Mouse (Mus musculus) kidney, postnatal 0 days (tissue): Measurements from ENCODE around the gene Mnt. TPM values are rescaled to one million over a fixed set of nuclear protein-coding genes. Genes with fewer than 3 reads are reported as not detected.

Experiments used
- ATAC-seq: fragments of 200-750 bp; cut with Nextera tagmentation; replicated peaks from 2 replicates; pipeline ENCODE4 v1.8.0; 2017; ENCODE audit warnings: low read depth, moderate number of reproducible peaks, moderate TSS enrichment, moderate library complexity; ENCODE audit not compliant: low FRiP score
- DNase-seq: peaks from one replicate; pipeline ENCODE4 v3.0.0-alpha.2; 2016; ENCODE audit warnings: low spot score
- H3K27ac ChIP-seq: fragments of 300-500 bp; sonication (generic); 2 replicates; pipeline ENCODE4 v1.5.1; 2014; ENCODE audit warnings: mild to moderate bottlenecking
- H3K27me3 ChIP-seq: fragments of 300-500 bp; sonication (generic); 2 replicates; pipeline ENCODE4 v1.6.1; 2014; ENCODE audit warnings: low read length, mixed read lengths; ENCODE audit not compliant: insufficient read depth
- H3K36me3 ChIP-seq: fragments of 300-500 bp; sonication (generic); 2 replicates; pipeline ENCODE4 v1.6.1; 2014; ENCODE audit warnings: low read length, mixed read lengths; ENCODE audit not compliant: insufficient read depth
- H3K4me1 ChIP-seq: fragments of 300-500 bp; sonication (generic); replicated peaks from 2 replicates; pipeline ENCODE4 v1.6.1; 2014; ENCODE audit warnings: antibody characterized with exemption, low read length, mixed read lengths; ENCODE audit not compliant: insufficient read depth
- H3K4me2 ChIP-seq: fragments of 300-500 bp; sonication (generic); 2 replicates; pipeline ENCODE4 v1.6.1; 2014; ENCODE audit warnings: mild to moderate bottlenecking, low read length, moderate library complexity, mixed read lengths
- H3K4me3 ChIP-seq: fragments of 300-500 bp; sonication (generic); replicated peaks from 2 replicates; pipeline ENCODE4 v1.5.1; 2014; ENCODE audit warnings: low read depth, low read length
- H3K9ac ChIP-seq: fragments of 300-500 bp; sonication (generic); 2 replicates; pipeline ENCODE4 v1.6.1; 2014; ENCODE audit warnings: low read depth, low read length
- H3K9me3 ChIP-seq: fragments of 300-500 bp; sonication (generic); replicated peaks from 2 replicates; pipeline ENCODE4 v1.6.1; 2016; ENCODE audit warnings: low read length, inconsistent platforms, mixed read lengths
- CTCF ChIP-seq: IDR thresholded peaks from 2 replicates; pipeline ENCODE4 v1.5.1; 2016; ENCODE audit warnings: antibody characterized with exemption, low read depth, mild to moderate bottlenecking, moderate library complexity
- WGBS: fragments of 180-500 bp; shearing (Covaris S2); extraction: QIAGEN DNeasy Blood & Tissue Kit; methylation state at CpG from one replicate; pipeline ENCODE4 v1.1.7; 2014; 5-methylcytosine and 5-hydroxymethylcytosine counted together
- polyA plus RNA-seq: library from polyadenylated mRNA; unstranded; fragments of >200 nt; fragmentation: Nextera tagmentation; extraction: Ambion mirVana; gene quantifications from 2 replicates; pipeline ENCODE4 v1.2.1, GENCODE M21; 2015

Gene Mnt
- polyA plus RNA-seq, 1 experiment from 2014 or later, result 5.7 TPM

DNA sequence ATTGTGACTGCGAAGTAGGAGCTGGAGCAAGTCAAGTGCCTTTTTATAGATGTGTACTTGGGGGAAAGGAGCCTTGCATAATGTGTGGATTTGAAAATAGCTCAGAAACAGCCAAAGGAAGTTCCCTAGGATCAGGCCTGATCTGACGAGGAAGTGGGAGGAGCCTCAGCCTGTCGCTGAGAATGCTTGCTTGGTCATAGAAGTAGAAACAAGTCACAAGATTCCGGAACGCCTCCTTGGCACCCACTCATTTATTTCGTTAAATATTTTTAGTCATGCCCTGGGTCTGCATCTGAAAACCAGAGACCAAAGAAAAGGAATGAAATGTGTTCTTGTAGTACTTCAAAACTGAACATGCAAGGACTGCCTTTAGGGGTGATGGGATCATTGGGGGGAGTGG, 8.3 kb downstream of the Mnt start:
- no peaks in the 10 kb centered on the region for H3K27me3 ChIP-seq
- no peak for TF ChIP-seq CTCF
- 20% methylated on average over 6 of the region's 6 CpGs for WGBS
- peaks cover 17% of the 10 kb centered on the region for H3K36me3 ChIP-seq
- peak overlapping the region; percentile 45; the same call in 1 of the 2 replicates for H3K4me3 ChIP-seq
- no peaks in the 10 kb centered on the region for H3K9me3 ChIP-seq
- H3K4me2 ChIP-seq, result peak overlapping the region; percentile 66
- peak overlapping the region; percentile 92 for H3K27ac ChIP-seq
- peak; percentile 88 for DNase-seq
- 0 out of 2 replicates have a peak overlapping the region, but pooled peaks have one; percentile 62 for H3K9ac ChIP-seq
- no peak for ATAC-seq
- peaks cover 51% of the 10 kb centered on the region for H3K4me1 ChIP-seq

DNA sequence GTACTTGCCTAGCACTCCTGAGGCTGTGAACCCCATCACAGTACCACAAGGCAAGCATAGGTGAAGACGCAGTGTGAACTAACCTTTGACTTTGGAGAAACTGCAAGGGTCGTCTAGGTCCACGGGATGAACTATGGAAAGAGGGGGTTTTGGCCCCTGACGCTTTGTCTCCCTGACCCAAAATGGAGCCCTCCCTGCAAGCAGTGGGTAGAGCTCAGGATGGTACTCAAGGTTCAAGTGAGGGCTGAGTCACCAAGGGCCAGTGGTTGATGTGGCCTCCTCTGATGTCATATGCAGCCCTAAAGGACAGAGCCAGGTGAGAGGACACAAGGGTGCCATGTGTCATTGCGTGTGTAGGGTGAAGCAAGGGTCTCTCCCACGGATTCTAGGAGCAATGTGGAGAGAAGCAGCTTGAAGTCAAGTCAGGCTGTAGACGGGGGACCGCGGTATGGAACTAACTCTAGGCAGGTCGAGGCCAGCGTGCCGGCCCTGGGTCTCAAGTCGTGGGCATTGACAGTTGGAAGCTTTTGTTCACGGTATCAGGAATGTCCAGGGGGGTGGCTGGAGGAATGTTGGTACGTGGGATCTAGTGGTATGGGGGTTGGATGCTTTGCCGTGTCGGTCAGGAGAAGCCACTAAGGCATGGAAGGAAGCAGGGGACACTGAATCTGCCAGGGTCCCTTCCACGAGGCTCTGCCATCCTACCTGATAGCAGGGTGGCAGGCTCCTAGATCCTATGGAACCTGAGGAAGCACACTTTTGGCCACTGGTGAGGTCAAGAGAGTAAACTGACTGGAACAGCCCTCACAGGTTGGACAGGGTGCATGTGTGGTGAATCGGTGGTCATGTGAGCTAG, 9.4 kb downstream of the Mnt start:
- H3K4me2 ChIP-seq, result no peak overlapping the region
- H3K27ac ChIP-seq, result peak overlapping the region; percentile 92; the same call in 1 of the 2 replicates
- no peaks in the 10 kb centered on the region for H3K9me3 ChIP-seq
- ATAC-seq (no peak), DNase-seq (no peak)
- no peak overlapping the region for H3K9ac ChIP-seq
- H3K4me3 ChIP-seq, result no peak overlapping the region
- H3K4me1 ChIP-seq, result peaks cover 40% of the 10 kb centered on the region
- H3K36me3 ChIP-seq, result peaks cover 17% of the 10 kb centered on the region
- TF ChIP-seq CTCF, result no peak
- H3K27me3 ChIP-seq, result no peaks in the 10 kb centered on the region
- 90% methylated on average over 19 of the region's 19 CpGs for WGBS

DNA sequence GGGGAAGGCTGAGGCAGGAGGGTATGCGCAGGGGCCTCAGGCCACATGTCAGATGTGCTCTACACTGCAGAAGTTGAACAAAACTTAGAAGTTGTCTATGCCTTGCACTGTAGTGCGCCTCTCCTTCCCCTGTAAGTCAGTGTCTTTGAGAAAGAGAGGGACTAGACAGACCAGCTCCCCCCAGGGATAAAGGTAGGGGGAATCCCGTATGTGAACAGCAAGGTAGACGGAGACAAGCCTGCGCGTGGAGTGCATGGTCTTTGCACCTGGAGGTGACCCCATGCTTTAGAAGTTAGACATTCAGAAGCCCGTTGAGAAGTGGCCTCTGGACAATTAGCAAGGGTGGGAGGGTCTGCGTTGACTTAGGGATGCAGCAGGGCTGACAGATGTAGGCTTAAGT, 10.0 kb downstream of the Mnt start:
- WGBS, result 59% methylated on average over 8 of the region's 8 CpGs
- H3K36me3 ChIP-seq, result peaks cover 17% of the 10 kb centered on the region
- H3K27ac ChIP-seq, result peak overlapping the region; percentile 89
- H3K9ac ChIP-seq, result 0 out of 2 replicates have a peak overlapping the region, but pooled peaks have one; percentile 27
- ATAC-seq, result no peak
- H3K9me3 ChIP-seq, result no peaks in the 10 kb centered on the region
- TF ChIP-seq CTCF, result no peak
- no peak overlapping the region for H3K4me2 ChIP-seq
- peaks cover 40% of the 10 kb centered on the region for H3K4me1 ChIP-seq
- DNase-seq, result no peak
- no peaks in the 10 kb centered on the region for H3K27me3 ChIP-seq
- H3K4me3 ChIP-seq, result no peak overlapping the region

DNA sequence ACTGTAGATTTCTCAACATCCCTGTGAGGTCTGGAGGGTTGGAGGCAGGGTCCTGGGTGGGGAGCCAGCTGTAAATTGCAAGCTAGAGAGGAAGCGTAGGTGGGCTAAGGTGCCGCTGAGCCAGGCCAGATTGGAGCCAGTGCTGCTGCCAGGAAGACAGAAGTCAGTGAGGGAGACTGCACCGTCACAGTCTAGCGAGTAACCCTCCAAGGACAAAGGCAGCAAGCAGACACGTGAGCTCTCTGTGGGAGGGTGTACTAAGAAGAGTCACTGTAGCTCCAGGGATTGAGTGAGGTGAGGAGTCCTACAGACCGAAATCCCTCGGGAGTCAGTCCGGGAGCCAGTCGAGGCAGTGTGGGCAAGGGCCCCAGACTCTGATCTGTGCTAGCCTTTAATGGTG, 10.6 kb downstream of the Mnt start:
- peaks cover 40% of the 10 kb centered on the region for H3K4me1 ChIP-seq
- DNase-seq, result peak; percentile 76
- peak; percentile 46 for ATAC-seq
- no peaks in the 10 kb centered on the region for H3K9me3 ChIP-seq
- H3K4me3 ChIP-seq, result no peak overlapping the region
- peak overlapping the region; percentile 89 for H3K27ac ChIP-seq
- no peak overlapping the region for H3K4me2 ChIP-seq
- no peaks in the 10 kb centered on the region for H3K27me3 ChIP-seq
- peaks cover 17% of the 10 kb centered on the region for H3K36me3 ChIP-seq
- H3K9ac ChIP-seq, result 0 out of 2 replicates have a peak overlapping the region, but pooled peaks have one; percentile 27
- 40% methylated on average over 9 of the region's 9 CpGs for WGBS
- no peak for TF ChIP-seq CTCF

DNA sequence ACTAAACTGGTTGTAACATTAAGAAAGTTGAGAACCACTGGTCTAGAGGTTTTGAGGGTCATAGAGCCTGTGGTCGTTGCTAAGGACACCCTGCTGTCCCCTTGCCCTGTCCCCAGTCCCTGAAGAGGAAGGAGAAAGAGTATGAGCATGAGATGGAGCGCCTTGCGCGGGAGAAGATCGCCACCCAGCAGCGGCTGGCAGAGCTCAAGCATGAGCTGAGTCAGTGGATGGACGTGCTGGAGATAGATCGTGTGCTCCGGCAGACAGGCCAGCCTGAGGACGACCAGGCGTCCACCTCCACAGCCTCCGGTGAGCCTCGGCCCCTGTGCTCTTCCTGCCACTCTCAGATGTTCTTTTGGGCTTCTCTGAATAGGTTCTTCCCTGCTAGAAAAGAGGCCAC, 11.3 kb downstream of the Mnt start:
- H3K9me3 ChIP-seq, result no peaks in the 10 kb centered on the region
- H3K4me1 ChIP-seq, result peaks cover 40% of the 10 kb centered on the region
- no peak overlapping the region for H3K9ac ChIP-seq
- TF ChIP-seq CTCF, result no peak
- H3K27ac ChIP-seq, result peak overlapping the region; percentile 89
- ATAC-seq (no peak), DNase-seq (no peak)
- H3K36me3 ChIP-seq, result peaks cover 17% of the 10 kb centered on the region
- no peak overlapping the region for H3K4me3 ChIP-seq
- H3K27me3 ChIP-seq, result no peaks in the 10 kb centered on the region
- WGBS, result 82% methylated on average over 13 of the region's 13 CpGs
- no peak overlapping the region for H3K4me2 ChIP-seq

DNA sequence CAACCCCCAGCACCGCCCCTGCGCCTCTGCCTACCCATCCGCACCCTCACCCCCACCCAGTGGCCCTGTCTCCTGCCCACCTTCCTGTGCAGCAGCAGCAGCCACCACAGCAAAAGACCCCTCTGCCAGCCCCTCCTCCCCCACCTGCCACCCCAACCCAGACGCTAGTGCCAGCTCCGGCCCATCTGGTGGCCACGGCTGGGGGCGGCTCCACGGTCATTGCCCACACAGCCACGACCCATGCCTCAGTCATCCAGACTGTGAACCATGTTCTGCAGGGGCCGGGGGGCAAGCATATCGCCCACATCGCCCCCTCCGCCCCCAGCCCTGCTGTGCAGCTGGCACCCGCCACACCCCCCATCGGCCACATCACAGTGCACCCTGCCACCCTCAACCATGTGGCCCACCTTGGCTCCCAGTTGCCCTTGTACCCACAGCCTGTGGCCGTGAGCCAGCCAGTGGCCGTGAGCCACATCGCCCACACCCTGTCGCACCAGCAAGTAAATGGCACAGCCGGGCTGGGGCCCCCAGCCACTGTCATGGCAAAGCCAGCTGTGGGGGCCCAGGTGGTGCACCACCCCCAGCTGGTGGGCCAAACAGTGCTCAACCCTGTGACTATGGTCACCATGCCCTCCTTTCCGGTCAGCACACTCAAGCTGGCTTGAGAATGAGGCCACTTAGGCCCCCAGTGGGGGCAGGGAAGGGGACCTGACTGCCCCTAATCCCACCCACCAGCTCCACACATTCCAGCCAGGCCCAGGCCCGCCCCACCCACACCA, 12.1 kb downstream of the Mnt start:
- Histone ChIP-seq H3K4me2 (no peak overlapping the region), H3K27ac (0 out of 2 replicates have a peak overlapping the region, but pooled peaks have one; percentile 52), H3K4me3 (no peak overlapping the region), H3K9me3 (no peaks in the 10 kb centered on the region), H3K9ac (no peak overlapping the region), H3K4me1 (peaks cover 35% of the 10 kb centered on the region), H3K27me3 (no peaks in the 10 kb centered on the region), H3K36me3 (peaks cover 17% of the 10 kb centered on the region)
- TF ChIP-seq CTCF, result no peak
- ATAC-seq, result no peak
- WGBS, result 90% methylated on average over 21 of the region's 22 CpGs
- DNase-seq, result no peak
